Mouse (Mus musculus) limb, embryonic 13.5 days (tissue): ENCODE measurements at regions not wholly inside any gene's neighbourhood (a gene's known extent, or its start where the extent isn't known, plus 50 kb on each side); places are given as distances from the start of the nearest gene placed in this dataset.

Source experiments
- ATAC-seq: fragments of 200-750 bp; cut with Nextera tagmentation; 2 replicates; pipeline ENCODE4 v1.8.0; 2017; ENCODE audit warnings: low read depth, moderate number of reproducible peaks, moderate TSS enrichment; ENCODE audit not compliant: low FRiP score
- H3K27ac ChIP-seq: fragments of 300-500 bp; sonication (generic); 2 replicates; pipeline ENCODE4 v1.5.1; 2015; ENCODE audit warnings: inconsistent platforms, mild to moderate bottlenecking, moderate library complexity
- H3K27me3 ChIP-seq: fragments of 300-500 bp; sonication (generic); 2 replicates; pipeline ENCODE4 v1.6.1; 2015; ENCODE audit warnings: mild to moderate bottlenecking, inconsistent platforms
- H3K36me3 ChIP-seq: fragments of 300-500 bp; sonication (generic); 2 replicates; pipeline ENCODE4 v1.6.1; 2015; ENCODE audit warnings: inconsistent platforms, mild to moderate bottlenecking, moderate library complexity
- H3K4me1 ChIP-seq: fragments of 300-500 bp; sonication (generic); 2 replicates; pipeline ENCODE4 v1.6.1; 2015; ENCODE audit warnings: inconsistent platforms
- H3K4me2 ChIP-seq: fragments of 300-500 bp; sonication (generic); replicated peaks from 2 replicates; pipeline ENCODE4 v1.6.1; 2015; ENCODE audit warnings: inconsistent platforms, mild to moderate bottlenecking, moderate library complexity
- H3K4me3 ChIP-seq: fragments of 300-500 bp; sonication (generic); 2 replicates; pipeline ENCODE4 v1.5.1; 2015; ENCODE audit warnings: moderate library complexity, mild to moderate bottlenecking, inconsistent platforms
- H3K9ac ChIP-seq: fragments of 300-500 bp; sonication (generic); 2 replicates; pipeline ENCODE4 v1.6.1; 2015; ENCODE audit warnings: mild to moderate bottlenecking, inconsistent platforms
- H3K9me3 ChIP-seq: fragments of 300-500 bp; sonication (generic); 2 replicates; pipeline ENCODE4 v1.6.1; 2016; ENCODE audit warnings: inconsistent platforms
- WGBS: fragments of 180-500 bp; shearing (Covaris S2); methylation state at CpG from one replicate; pipeline ENCODE4 v1.1.7; 2015; 5-methylcytosine and 5-hydroxymethylcytosine counted together

DNA sequence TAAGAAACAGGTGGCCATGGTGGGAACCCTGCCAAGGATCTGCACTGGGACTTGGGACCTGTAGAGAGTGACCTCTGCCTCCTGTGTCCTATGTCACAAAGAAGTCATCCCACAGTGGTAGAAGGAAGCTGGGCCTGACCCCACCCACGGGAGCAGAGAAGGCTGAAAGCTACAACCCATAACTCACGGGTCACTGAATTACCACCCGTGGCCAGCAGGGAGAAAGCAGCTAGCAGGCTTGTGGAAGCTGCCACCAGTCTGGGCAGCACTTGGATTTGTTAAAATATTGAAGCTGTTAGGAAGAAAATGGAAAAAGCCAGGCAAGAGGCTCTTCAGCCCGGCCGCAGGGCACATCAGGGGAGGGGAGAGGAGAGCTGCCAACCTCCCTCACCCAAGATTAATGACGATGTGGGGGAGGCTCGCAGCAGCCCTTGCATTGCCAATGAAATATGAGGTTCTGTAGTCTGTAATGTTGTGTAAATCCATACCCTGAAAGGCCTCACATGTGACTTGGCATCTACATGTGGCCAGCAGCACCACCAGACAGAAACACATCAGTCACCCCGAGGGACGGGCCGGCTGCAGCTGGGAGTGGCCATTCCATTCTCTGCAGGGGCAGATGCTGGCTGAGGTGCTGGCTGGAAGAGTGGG, 94.5 kb downstream of the Olfm1 start:
- H3K27me3 ChIP-seq, result no peaks in the 10 kb centered on the region
- H3K4me3 ChIP-seq, result no peak overlapping the region
- H3K36me3 ChIP-seq, result no peaks in the 10 kb centered on the region
- no peak overlapping the region for H3K4me2 ChIP-seq
- peaks cover 14% of the 10 kb centered on the region for H3K4me1 ChIP-seq
- no peak overlapping the region for H3K9ac ChIP-seq
- peak; percentile 22; the same call in 1 of the 2 replicates for ATAC-seq
- 0 out of 2 replicates have a peak overlapping the region, but pooled peaks have one; percentile 3 for H3K27ac ChIP-seq
- WGBS, result 29% methylated on average over 10 of the region's 10 CpGs
- H3K9me3 ChIP-seq, result no peaks in the 10 kb centered on the region

DNA sequence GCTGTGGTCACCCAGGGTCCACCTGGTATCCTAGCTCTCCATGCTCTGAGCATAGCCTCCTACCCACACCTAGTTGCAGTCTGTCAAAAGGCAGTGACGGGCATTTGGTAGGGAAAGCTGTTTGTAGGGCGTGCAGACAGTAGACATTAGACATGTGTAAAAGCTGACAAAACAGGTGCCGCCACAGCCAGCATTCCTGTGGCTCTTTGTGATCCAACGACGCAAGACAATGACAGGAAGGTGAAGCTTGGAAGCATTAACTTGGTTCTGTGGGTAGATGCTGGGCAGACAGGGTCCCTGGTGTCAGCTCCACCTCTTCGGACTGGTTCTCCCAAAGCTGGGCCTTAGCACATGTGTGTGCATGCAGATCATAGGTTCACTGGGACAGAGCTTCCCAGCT, 96.5 kb downstream of the Olfm1 start:
- Histone ChIP-seq H3K27ac (no peak overlapping the region), H3K9ac (no peak overlapping the region), H3K36me3 (no peaks in the 10 kb centered on the region), H3K27me3 (no peaks in the 10 kb centered on the region), H3K4me2 (no peak overlapping the region), H3K4me3 (no peak overlapping the region), H3K4me1 (peaks cover 17% of the 10 kb centered on the region), H3K9me3 (no peaks in the 10 kb centered on the region)
- ATAC-seq, result no peak
- WGBS, result 83% methylated on average over 6 of the region's 6 CpGs

DNA sequence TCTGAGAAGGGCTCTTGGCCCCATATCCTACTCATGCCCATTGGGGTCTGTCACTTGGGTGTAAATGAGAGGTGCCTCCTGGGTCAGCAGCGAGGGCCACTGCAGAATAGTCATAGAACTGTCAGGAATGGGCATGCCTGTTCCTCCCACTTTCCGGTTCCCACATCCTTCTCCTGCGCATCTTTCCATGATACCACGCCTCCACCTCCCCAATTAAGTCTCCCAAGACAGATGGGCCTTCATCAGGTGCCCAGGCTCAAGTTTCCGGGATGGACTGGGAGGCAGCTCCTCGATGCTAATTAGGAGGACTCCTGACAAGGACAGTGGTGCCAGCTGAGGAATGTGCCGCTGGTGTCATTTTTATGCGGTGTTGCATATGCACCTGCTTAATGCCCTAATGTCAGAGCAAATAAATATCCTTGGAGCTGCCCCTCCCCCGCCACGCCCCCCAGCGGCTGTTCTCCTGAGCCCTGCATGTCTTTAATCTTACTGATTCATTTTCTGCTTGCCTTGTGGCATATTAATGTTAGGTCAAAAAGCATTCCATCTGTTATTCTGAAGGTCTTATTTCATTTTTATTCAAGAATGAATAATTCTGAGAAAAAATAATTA, 97.2 kb downstream of the Olfm1 start:
- Histone ChIP-seq H3K9ac (no peak overlapping the region), H3K4me2 (no peak overlapping the region), H3K27me3 (no peaks in the 10 kb centered on the region), H3K27ac (no peak overlapping the region), H3K4me1 (peaks cover 21% of the 10 kb centered on the region), H3K4me3 (no peak overlapping the region), H3K9me3 (no peaks in the 10 kb centered on the region), H3K36me3 (no peaks in the 10 kb centered on the region)
- no peak for ATAC-seq
- WGBS, result 62% methylated on average over 11 of the region's 11 CpGs

DNA sequence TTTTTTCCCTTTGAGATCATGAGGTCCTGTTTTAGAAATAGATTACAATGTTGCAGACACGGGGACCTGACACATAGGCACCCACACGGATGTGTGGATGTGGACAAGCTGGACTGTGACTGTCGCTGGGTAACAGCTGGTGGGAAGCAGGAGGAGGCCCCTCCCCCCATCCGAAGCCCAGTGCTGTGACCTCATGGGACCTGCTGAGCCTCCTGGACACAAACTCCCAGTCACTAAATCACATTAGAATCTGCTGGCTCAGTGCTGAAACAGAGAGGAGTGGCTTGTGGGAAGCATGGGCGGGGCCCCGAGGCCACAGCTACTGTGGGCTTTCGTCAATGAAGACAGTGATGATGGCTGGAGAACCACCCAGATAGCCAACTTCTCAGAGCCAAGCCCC, 101.7 kb downstream of the Olfm1 start:
- WGBS, result 38% methylated on average over 7 of the region's 7 CpGs
- Histone ChIP-seq H3K4me2 (no peak overlapping the region), H3K27ac (no peak overlapping the region)

GRCm38 (mm10) chr2:28296183-28296582, 103.4 kb downstream of the Olfm1 start:
- no peak for ATAC-seq
- Histone ChIP-seq H3K36me3 (no peaks in the 10 kb centered on the region), H3K9me3 (no peaks in the 10 kb centered on the region), H3K4me1 (peaks cover 38% of the 10 kb centered on the region), H3K27ac (no peak overlapping the region), H3K4me3 (no peak overlapping the region), H3K27me3 (no peaks in the 10 kb centered on the region), H3K9ac (no peak overlapping the region), H3K4me2 (no peak overlapping the region)
- WGBS, result 28% methylated on average over 12 of the region's 12 CpGs

More for the DNA sequence above, 101.7 kb downstream of the Olfm1 start:
- Histone ChIP-seq H3K36me3 (no peaks in the 10 kb centered on the region), H3K9me3 (no peaks in the 10 kb centered on the region), H3K27me3 (no peaks in the 10 kb centered on the region), H3K4me3 (no peak overlapping the region), H3K9ac (no peak overlapping the region), H3K4me1 (peaks cover 36% of the 10 kb centered on the region)
- ATAC-seq, result no peak; the same call in 1 of the 2 replicates

- Histone ChIP-seq H3K27me3 (no peaks in the 10 kb centered on the region), H3K36me3 (no peaks in the 10 kb centered on the region), H3K9ac (no peak overlapping the region), H3K4me3 (no peak overlapping the region), H3K9me3 (no peaks in the 10 kb centered on the region), H3K27ac (peak overlapping the region; percentile 69; the same call in 1 of the 2 replicates), H3K4me1 (peaks cover 46% of the 10 kb centered on the region), H3K4me2 (no peak overlapping the region)
- ATAC-seq, result 0 out of 2 replicates have a peak, but pooled peaks have one; percentile 60
- WGBS, result 21% methylated on average over 6 of the region's 6 CpGs
These were observed 105.9 kb downstream of the Olfm1 start for GRCm38 (mm10) chr2:28298738-28299137.

GRCm38 (mm10) chr2:28299346-28299745, 106.6 kb downstream of the Olfm1 start:
- no peak for ATAC-seq
- no peaks in the 10 kb centered on the region for H3K36me3 ChIP-seq
- peaks cover 43% of the 10 kb centered on the region for H3K4me1 ChIP-seq
- H3K9me3 ChIP-seq, result no peaks in the 10 kb centered on the region
- peak overlapping the region; percentile 69; the same call in 1 of the 2 replicates for H3K27ac ChIP-seq
- H3K4me3 ChIP-seq, result no peak overlapping the region
- H3K9ac ChIP-seq, result no peak overlapping the region
- 79% methylated on average over 2 of the region's 2 CpGs for WGBS
- no peaks in the 10 kb centered on the region for H3K27me3 ChIP-seq
- H3K4me2 ChIP-seq, result no peak overlapping the region

GRCm38 (mm10) chr2:28301313-28301712, 108.5 kb downstream of the Olfm1 start:
- no peaks in the 10 kb centered on the region for H3K36me3 ChIP-seq
- no peak for ATAC-seq
- no peak overlapping the region for H3K9ac ChIP-seq
- H3K4me1 ChIP-seq, result peaks cover 29% of the 10 kb centered on the region
- 22% methylated on average over 4 of the region's 4 CpGs for WGBS
- H3K9me3 ChIP-seq, result no peaks in the 10 kb centered on the region
- no peak overlapping the region for H3K4me2 ChIP-seq
- H3K4me3 ChIP-seq, result no peak overlapping the region
- no peak overlapping the region for H3K27ac ChIP-seq
- H3K27me3 ChIP-seq, result no peaks in the 10 kb centered on the region

- Histone ChIP-seq H3K9me3 (no peaks in the 10 kb centered on the region), H3K4me3 (no peak overlapping the region), H3K36me3 (no peaks in the 10 kb centered on the region), H3K27ac (no peak overlapping the region), H3K4me2 (no peak overlapping the region), H3K4me1 (peaks cover 15% of the 10 kb centered on the region), H3K9ac (no peak overlapping the region), H3K27me3 (no peaks in the 10 kb centered on the region)
- ATAC-seq, result no peak
- 86% methylated on average over 4 of the region's 5 CpGs for WGBS
These were observed 111.1 kb downstream of the Olfm1 start for GRCm38 (mm10) chr2:28303936-28304335.

DNA sequence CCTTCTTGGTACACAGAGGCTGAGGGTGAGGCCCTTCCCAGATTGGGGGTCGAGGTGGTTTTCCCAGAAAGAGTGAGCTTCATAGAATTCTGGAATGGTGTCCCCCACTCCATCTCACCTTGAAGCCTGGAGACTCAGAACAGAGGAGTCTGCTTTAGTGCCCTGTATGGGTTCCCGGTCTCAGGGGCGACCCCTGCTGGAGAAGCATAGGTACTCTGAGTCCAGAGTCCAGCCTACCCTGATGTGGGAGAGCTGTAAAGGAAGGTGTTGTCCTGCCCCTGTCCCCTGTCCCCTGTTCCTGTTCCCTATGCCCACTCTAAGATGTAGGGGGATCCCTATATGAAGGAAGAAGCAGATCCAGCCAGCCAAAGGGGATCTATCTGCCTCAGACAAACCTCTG, 111.9 kb downstream of the Olfm1 start:
- Histone ChIP-seq H3K4me2 (no peak overlapping the region), H3K4me3 (no peak overlapping the region), H3K9ac (no peak overlapping the region), H3K27me3 (no peaks in the 10 kb centered on the region), H3K36me3 (no peaks in the 10 kb centered on the region), H3K9me3 (no peaks in the 10 kb centered on the region), H3K4me1 (peaks cover 10% of the 10 kb centered on the region), H3K27ac (no peak overlapping the region)
- ATAC-seq, result no peak
- 8% methylated on average over 3 of the region's 3 CpGs for WGBS

- 76% methylated on average over 5 of the region's 5 CpGs for WGBS
- ATAC-seq, result no peak
These were observed 116.3 kb downstream of the Olfm1 start for GRCm38 (mm10) chr2:28309122-28309521.

DNA sequence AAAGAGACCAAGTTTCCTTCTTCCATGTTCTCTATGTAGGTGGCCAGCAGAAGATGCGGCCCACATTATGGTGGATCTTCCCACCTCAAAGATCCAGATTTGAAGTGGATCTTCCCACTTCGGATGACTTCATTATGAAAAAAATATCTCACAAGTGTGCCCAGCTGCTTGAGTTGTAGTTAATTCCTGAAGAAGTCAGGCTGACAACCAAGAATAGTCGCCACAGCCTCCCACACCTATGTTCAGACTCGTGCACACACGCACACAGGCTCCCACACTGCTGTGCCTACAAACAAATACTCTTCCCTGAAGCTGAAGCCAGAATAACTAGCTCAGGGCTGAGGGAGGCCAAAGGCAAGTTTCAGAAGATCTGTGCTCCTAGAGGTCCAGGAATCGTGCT, 119.4 kb downstream of the Olfm1 start:
- no peak overlapping the region for H3K4me2 ChIP-seq
- no peaks in the 10 kb centered on the region for H3K4me1 ChIP-seq
- ATAC-seq, result no peak
- no peaks in the 10 kb centered on the region for H3K9me3 ChIP-seq
- H3K27me3 ChIP-seq, result no peaks in the 10 kb centered on the region
- H3K27ac ChIP-seq, result no peak overlapping the region
- no peak overlapping the region for H3K9ac ChIP-seq
- H3K4me3 ChIP-seq, result no peak overlapping the region
- WGBS, result 83% methylated on average over 6 of the region's 6 CpGs
- no peaks in the 10 kb centered on the region for H3K36me3 ChIP-seq

More at GRCm38 (mm10) chr2:28309122-28309521, 116.3 kb downstream of the Olfm1 start:
- Histone ChIP-seq H3K4me2 (no peak overlapping the region), H3K9me3 (no peaks in the 10 kb centered on the region), H3K27me3 (no peaks in the 10 kb centered on the region), H3K27ac (no peak overlapping the region), H3K9ac (no peak overlapping the region), H3K36me3 (no peaks in the 10 kb centered on the region), H3K4me3 (no peak overlapping the region), H3K4me1 (no peaks in the 10 kb centered on the region)

- Histone ChIP-seq H3K9ac (no peak overlapping the region), H3K27me3 (no peaks in the 10 kb centered on the region), H3K9me3 (no peaks in the 10 kb centered on the region), H3K36me3 (no peaks in the 10 kb centered on the region), H3K4me1 (peaks cover 15% of the 10 kb centered on the region), H3K27ac (no peak overlapping the region), H3K4me2 (no peak overlapping the region), H3K4me3 (no peak overlapping the region)
- WGBS, result 59% methylated on average over 11 of the region's 11 CpGs
- ATAC-seq, result no peak
These were observed 121.1 kb upstream of the Ppp1r26 start for GRCm38 (mm10) chr2:28325502-28325901.
